Mouse (Mus musculus) WW6 (cell line): ENCODE data around the gene Bach2.

ENCODE experiments used
- DNase-seq: peaks from one replicate; pipeline ENCODE4 v3.0.0-alpha.2; 2013; ENCODE audit warnings: low read depth, low spot score

Bach2 gene

GRCm38 (mm10) chr4:32327626-32328025 lies 89.0 kb downstream of the Bach2 start:
- DNase-seq: no peak

- no peak for DNase-seq
Measured at GRCm38 (mm10) chr4:32328561-32328960, 90.0 kb downstream of the Bach2 start.

- DNase-seq: no peak
Measured at GRCm38 (mm10) chr4:32330584-32331314, 92.1 kb downstream of the Bach2 start.

DNA sequence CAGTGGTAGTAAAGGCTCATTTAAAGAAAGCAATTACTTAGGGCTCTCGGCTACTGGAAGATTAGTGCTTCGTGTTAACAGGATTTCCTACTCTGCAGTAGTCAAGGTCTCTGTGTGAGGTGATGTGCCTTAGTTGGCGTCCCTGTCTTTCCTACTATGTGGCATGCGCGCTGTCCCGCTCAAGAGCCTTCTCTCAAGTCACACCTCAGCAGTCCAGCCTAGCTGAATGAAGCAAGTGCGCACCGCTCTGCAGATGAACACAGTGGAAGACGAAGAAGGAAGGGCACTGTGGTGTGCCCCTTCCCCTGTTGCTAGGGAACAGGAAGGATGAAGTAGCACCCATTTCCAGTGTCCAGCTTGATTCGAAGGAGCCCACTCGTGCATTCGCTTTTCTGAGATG lies 93.4 kb downstream of the Bach2 start:
- DNase-seq: no peak

- no peak for DNase-seq
Measured at GRCm38 (mm10) chr4:32334131-32334530, 95.5 kb downstream of the Bach2 start.

- no peak for DNase-seq
Measured at GRCm38 (mm10) chr4:32334765-32335164, 96.2 kb downstream of the Bach2 start.

GRCm38 (mm10) chr4:32335659-32336058 lies 97.1 kb downstream of the Bach2 start:
- no peak for DNase-seq

GRCm38 (mm10) chr4:32336642-32337041 lies 98.0 kb downstream of the Bach2 start:
- DNase-seq: no peak

DNA sequence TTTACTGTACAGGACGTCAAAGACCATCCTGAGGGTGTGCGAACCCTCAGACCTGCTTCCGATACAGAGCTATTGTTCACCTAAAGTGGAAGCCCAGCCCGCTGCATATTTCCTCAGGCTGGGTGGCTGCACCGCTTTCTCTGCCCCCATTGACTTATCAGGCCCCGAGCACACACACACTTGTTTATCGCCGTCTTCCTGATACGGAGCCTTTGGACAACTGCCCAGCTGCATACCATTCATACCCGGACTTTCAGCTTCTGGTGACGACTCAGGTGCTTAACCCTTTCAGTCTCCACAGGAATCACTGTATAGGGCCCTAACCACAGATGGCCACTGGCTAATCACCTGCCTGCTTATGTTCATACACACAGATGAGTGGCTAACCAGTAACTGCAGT lies 99.0 kb downstream of the Bach2 start:
- DNase-seq: no peak

DNA sequence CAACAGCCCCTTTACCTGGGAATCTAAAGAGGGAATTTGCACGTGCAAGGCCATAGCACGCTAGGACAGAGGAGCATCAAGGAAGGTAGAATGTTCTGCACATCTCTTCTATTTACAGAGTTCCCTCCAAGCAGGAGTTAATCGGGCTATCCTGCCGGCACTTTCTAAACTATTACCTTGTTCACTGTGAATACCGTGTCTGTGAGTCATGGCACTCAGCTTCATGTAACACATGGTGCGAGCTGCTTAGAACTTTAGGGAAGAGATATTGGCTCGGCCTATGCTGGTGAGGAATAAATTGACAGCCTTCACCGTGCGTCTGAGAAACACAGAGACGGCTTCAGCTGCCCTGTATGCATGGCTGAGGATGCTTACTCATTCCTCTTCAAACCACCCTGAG lies 99.8 kb downstream of the Bach2 start:
- DNase-seq: no peak

DNA sequence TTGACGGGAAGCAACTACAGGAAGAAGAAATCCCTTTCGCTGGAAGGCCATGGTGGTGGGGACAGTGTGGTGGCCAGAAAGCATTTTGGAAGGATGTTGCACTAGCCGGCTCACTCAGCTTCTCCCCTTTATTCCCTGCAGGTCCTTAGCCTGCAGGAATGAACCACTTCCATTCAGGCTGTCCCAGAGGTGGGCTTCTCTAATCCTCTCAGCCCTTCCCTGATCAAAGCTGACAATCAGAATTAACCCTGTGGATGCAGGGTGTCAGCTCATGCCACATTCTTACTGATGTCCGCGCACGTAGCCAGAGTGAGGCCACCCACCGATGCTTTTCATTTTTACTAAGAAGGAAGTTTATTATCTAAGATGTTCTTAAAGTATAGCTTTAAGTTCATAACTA lies 102.2 kb downstream of the Bach2 start:
- DNase-seq: no peak

DNA sequence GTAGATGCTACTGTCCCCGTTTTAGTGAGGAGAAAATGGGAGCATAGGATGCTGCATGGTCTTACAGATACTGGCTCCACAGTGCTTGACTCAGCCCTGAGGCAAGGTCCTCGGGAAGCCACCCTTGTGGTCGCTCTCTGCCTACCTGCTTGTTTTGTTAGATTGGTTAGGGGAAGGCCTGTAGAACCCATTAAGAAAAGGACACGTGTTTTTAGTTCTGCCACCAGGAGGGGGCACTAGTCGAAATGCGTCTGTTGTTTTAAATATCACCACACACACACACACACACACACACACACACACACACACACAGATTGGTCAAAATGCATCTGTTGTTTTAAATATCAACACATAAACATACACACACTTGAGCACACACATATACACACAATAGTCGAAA lies 103.7 kb downstream of the Bach2 start:
- no peak for DNase-seq

DNA sequence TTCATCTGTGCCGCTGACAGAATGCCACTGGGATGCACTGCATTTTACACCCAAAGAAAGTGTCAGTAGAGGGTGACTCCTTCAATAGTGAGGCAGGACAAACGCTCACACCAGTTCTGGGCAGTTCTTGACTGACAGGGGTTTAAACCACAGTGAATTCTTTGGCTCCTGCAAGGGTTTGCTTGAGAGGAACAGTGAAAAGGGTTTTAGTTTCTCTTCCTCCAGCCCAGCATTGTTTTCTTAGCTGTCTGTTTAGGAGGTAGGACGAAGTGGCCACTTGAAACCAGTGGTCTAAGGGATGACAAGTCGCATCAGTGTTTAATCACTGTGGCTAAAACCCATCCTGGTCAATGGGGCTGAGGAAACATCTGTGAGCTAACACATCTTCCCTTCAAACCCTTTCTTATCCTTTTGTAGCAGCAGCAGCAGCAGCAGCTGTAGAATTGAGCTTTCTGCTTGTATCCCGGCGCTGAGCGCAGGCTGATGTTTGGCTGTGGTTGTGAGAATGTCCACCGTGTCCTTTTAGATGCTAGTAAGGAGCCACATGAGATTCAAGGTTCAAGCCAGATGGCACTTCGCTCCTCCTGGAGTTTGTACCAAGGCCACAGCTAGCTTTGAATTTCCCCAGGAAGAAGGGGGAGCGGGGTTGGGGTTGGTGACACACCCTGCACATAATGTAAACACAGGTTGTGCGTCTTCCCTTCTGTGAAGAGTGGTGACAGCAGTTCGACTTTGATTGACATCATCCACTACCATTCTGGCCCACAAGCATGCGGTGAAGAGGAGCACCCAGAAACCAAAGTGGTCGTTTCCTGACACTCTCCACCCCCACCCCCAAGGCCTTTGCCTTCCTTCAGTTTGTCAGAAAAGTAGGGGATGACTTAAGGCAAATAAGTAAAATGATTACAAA lies 104.9 kb downstream of the Bach2 start:
- no peak for DNase-seq

DNA sequence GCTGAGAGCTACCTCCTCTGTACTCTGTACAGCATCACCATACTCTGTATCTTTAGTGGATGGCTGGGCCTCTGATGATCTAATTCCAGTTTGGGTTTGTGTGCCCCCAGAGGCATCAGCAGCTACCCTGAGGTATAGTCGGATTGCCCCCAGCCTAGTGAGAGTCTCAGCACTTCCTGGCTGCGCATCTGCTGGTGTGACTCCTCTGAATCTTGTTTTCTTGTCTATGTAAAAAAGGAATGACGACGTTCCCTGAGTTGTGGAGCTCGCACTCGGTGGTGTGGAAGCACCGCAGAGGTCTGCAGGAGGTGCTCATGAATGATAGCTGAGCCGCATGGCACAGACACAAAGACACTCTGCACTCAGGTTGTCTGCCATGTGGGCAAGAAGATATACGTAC lies 105.7 kb downstream of the Bach2 start:
- DNase-seq: no peak

GRCm38 (mm10) chr4:32347202-32347601 lies 108.6 kb downstream of the Bach2 start:
- no peak for DNase-seq

DNA sequence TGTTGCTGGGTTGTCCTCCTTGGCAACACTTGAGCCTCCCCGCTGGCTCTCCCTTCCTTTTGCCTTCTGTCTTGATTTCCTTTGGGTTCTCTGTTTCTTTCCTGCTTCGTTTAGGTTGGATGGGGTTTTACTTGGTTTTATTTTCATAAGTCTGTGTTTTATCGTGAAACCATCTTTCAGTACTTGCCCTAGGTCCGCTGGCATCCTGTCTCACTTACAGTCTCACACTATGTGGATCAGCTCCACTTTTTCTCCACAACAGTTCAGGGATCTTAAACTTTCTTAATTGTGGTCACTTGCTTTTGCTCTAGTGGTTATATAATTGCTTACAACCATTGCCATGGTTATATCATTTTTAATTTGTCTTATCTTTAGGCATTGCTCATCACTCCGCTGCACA lies 109.1 kb downstream of the Bach2 start:
- no peak for DNase-seq

DNA sequence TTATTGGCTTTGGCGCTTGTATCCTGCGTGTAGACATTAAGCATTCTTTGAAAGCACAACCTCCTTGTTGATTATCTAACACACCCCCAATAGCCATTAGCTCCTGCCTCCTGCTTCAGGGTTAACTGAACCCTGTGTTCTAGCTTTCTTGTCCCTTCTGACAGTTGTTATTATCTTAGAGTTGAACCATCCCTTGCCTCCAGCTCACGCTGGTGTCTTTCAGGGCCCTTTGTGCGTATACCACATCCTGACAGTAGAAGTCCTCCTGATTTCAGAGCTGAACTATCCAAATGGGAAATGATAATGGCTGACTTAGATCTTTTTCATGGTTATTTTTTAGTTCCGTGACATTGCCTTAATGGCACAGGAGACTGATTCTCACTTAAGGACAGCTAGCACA lies 110.8 kb downstream of the Bach2 start:
- DNase-seq: no peak

DNA sequence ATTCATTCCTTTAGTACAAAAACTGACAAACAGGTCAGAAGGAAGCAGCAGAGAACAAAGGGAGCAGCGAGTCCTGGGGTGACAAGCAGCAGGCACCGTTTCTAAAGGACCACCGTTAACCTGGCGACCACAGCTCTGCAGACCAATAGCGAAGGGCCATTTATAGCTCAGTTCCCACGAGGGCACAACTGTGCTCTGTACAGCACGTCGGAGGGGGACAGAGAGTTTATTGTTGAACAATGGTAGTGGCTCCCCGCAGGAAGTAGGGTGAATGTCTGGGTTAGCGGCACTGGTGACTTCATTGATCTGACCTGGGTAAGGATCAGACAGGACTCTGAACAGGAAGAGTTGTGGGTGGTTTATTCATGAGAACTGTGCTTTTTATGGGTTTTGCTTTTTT lies 112.6 kb downstream of the Bach2 start:
- no peak for DNase-seq

DNA sequence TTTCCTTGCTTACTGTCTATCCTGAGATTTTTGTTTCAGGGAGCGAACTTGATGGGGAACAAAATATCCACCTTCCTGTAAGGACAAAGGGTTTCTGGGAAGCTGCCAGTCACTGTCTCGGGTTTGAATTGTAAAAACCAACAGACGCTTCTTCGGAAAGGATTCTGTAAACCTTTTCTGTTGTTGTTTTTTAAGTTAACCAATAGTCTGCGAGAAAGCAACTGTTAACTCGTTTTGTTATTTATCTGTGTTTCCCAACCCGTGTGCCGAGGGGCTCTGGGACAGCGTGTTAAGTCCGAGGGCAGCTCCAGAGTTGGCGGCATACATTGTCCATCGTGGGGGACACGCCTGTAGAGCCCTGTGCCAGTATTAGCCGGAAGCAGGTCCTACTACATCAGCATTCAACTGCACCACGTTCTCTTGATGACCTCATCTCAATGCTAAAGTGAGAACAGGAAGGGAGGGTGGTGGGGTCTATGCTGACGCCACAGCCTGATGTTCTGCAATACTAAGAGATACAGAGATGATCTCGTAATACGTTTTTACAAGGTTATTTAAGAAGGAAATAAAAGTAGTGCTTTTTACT lies 113.2 kb downstream of the Bach2 start:
- DNase-seq: no peak

DNA sequence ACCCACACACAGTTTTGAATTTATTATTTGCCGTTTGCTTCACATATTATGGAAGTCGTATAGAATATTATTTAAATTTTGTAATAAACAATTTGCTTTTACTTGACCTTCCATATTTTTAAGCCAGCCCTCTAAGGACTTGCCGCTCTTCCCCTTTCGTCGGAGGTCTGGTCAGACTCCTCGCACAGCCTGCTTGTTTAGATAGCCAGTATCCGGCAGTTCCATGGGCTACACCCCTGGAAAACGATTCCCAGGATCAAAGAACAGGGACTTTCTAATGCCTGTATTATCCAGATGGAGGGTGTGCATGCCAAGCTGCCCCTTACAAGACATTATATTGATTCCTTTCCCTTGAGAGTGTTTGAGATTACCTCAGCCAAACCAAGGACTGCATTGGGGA lies 113.8 kb downstream of the Bach2 start:
- no peak for DNase-seq

GRCm38 (mm10) chr4:32352842-32353241 lies 114.2 kb downstream of the Bach2 start:
- DNase-seq: no peak

- DNase-seq: no peak
Measured at GRCm38 (mm10) chr4:32355935-32356617, 117.5 kb downstream of the Bach2 start.
